Mouse (Mus musculus) limb, embryonic 14.5 days (tissue): ENCODE results near the gene Gdf11. TPM values are rescaled to one million over a fixed set of nuclear protein-coding genes. Genes with fewer than 3 reads are reported as not detected.

Source experiments
- ATAC-seq: fragments of 200-750 bp; cut with Nextera tagmentation; 2 replicates; pipeline ENCODE4 v1.8.0; 2017; ENCODE audit warnings: low read depth, moderate number of reproducible peaks, moderate TSS enrichment; ENCODE audit not compliant: low FRiP score
- DNase-seq: peaks from one replicate; pipeline ENCODE4 v3.0.0-alpha.2; 2015; ENCODE audit warnings: low spot score
- H3K27ac ChIP-seq: fragments of 300-500 bp; sonication (generic); replicated peaks from 2 replicates; pipeline ENCODE4 v1.5.1; 2014; ENCODE audit warnings: low read depth, mild to moderate bottlenecking, low read length, moderate library complexity, mixed read lengths
- H3K27me3 ChIP-seq: fragments of 300-500 bp; sonication (generic); 2 replicates; pipeline ENCODE4 v1.6.1; 2014; ENCODE audit warnings: low read length, mixed read lengths; ENCODE audit not compliant: control insufficient read depth, insufficient read depth
- H3K36me3 ChIP-seq: fragments of 300-500 bp; sonication (generic); 2 replicates; pipeline ENCODE4 v1.6.1; 2014; ENCODE audit warnings: mild to moderate bottlenecking, low read length, moderate library complexity, mixed read lengths; ENCODE audit not compliant: control insufficient read depth, insufficient read depth
- H3K4me1 ChIP-seq: fragments of 300-500 bp; sonication (generic); 2 replicates; pipeline ENCODE4 v1.6.1; 2014; ENCODE audit warnings: antibody characterized with exemption, low read length, mixed read lengths; ENCODE audit not compliant: control insufficient read depth, insufficient read depth
- H3K4me2 ChIP-seq: fragments of 300-500 bp; sonication (generic); replicated peaks from 2 replicates; pipeline ENCODE4 v1.6.1; 2014; ENCODE audit warnings: low read depth, mild to moderate bottlenecking, low read length, moderate library complexity; ENCODE audit not compliant: severe bottlenecking
- H3K4me3 ChIP-seq: fragments of 300-500 bp; sonication (generic); replicated peaks from 2 replicates; pipeline ENCODE4 v1.5.1; 2014; ENCODE audit warnings: low read length
- H3K9ac ChIP-seq: fragments of 300-500 bp; sonication (generic); 2 replicates; pipeline ENCODE4 v1.6.1; 2014; ENCODE audit warnings: mild to moderate bottlenecking, low read depth, low read length, moderate library complexity; ENCODE audit not compliant: severe bottlenecking
- H3K9me3 ChIP-seq: fragments of 300-500 bp; sonication (generic); 2 replicates; pipeline ENCODE4 v1.6.1; 2016; ENCODE audit warnings: low read length; ENCODE audit not compliant: control insufficient read depth
- POLR2A ChIP-seq: fragments of 200-500 bp; IDR thresholded peaks from 2 replicates; pipeline ENCODE4 v1.8.0; 2012; ENCODE audit warnings: inconsistent platforms, mild to moderate bottlenecking, moderate library complexity, borderline replicate concordance; ENCODE audit not compliant: insufficient read depth, insufficient read length; ENCODE audit errors: extremely low read depth
- WGBS: fragments of 180-500 bp; shearing (Covaris S2); extraction: QIAGEN DNeasy Blood & Tissue Kit; methylation state at CpG from one replicate; pipeline ENCODE4 v1.1.7; 2014; 5-methylcytosine and 5-hydroxymethylcytosine counted together
- polyA plus RNA-seq, 2 experiments: library from polyadenylated mRNA; depleted of rRNA in 1 of 2; stranded (reverse) in 1 of 2; unstranded in 1 of 2; fragments of >200 nt; fragmentation: Nextera tagmentation in 1 of 2; extraction: Ambion mirVana in 1 of 2; gene quantifications; 2 replicates each; pipeline versions ENCODE4 v1.2.1 to v1.2.3; 2012 to 2014

Gdf11 gene
- polyA plus RNA-seq, 2 experiments = 6.3 to 10.8 TPM

- H3K9ac ChIP-seq = no peak overlapping the region
- no peak for ATAC-seq
- H3K4me3 ChIP-seq = no peak overlapping the region
These were observed 21.3 kb upstream of the Gdf11 start for GRCm38 (mm10) chr10:128912791-128913190.

GRCm38 (mm10) chr10:128912268-128912667 lies 20.8 kb upstream of the Gdf11 start:
- no peak overlapping the region for H3K27ac ChIP-seq
- H3K4me1 ChIP-seq = peaks cover 24% of the 10 kb centered on the region
- H3K27me3 ChIP-seq = no peaks in the 10 kb centered on the region
- H3K9me3 ChIP-seq = no peaks in the 10 kb centered on the region
- no peak overlapping the region for H3K4me3 ChIP-seq
- no peak for TF ChIP-seq POLR2A
- H3K4me2 ChIP-seq = no peak overlapping the region
- no peak for ATAC-seq
- H3K9ac ChIP-seq = no peak overlapping the region
- DNase-seq = no peak
- 96% methylated on average over 4 of the region's 4 CpGs for WGBS
- peaks cover 55% of the 10 kb centered on the region for H3K36me3 ChIP-seq

More at GRCm38 (mm10) chr10:128912791-128913190, 21.3 kb upstream of the Gdf11 start:
- no peak for TF ChIP-seq POLR2A
- peaks cover 60% of the 10 kb centered on the region for H3K36me3 ChIP-seq
- H3K9me3 ChIP-seq = no peaks in the 10 kb centered on the region
- 0 out of 2 replicates have a peak overlapping the region, but pooled peaks have one; percentile 34 for H3K27ac ChIP-seq
- peaks cover 24% of the 10 kb centered on the region for H3K4me1 ChIP-seq
- no peak overlapping the region for H3K4me2 ChIP-seq
- 86% methylated on average over 4 of the region's 4 CpGs for WGBS
- no peak for DNase-seq
- no peaks in the 10 kb centered on the region for H3K27me3 ChIP-seq

GRCm38 (mm10) chr10:128911430-128911829 lies 19.9 kb upstream of the Gdf11 start:
- DNase-seq = no peak
- 84% methylated on average over 6 of the region's 6 CpGs for WGBS
- TF ChIP-seq POLR2A = no peak
- ATAC-seq = no peak
- peak overlapping the region; percentile 91 for H3K4me3 ChIP-seq
- H3K9me3 ChIP-seq = no peaks in the 10 kb centered on the region
- 0 out of 2 replicates have a peak overlapping the region, but pooled peaks have one; percentile 97 for H3K9ac ChIP-seq
- no peak overlapping the region for H3K27ac ChIP-seq
- peaks cover 24% of the 10 kb centered on the region for H3K4me1 ChIP-seq
- H3K4me2 ChIP-seq = peak overlapping the region; percentile 72
- peaks cover 47% of the 10 kb centered on the region for H3K36me3 ChIP-seq
- H3K27me3 ChIP-seq = no peaks in the 10 kb centered on the region

GRCm38 (mm10) chr10:128910066-128910841 lies 18.7 kb upstream of the Gdf11 start:
- no peaks in the 10 kb centered on the region for H3K27me3 ChIP-seq
- H3K27ac ChIP-seq = peak overlapping the region; percentile 96
- WGBS = under 1% methylated on average over 42 of the region's 66 CpGs
- peaks cover 24% of the 10 kb centered on the region for H3K4me1 ChIP-seq
- TF ChIP-seq POLR2A = no peak
- H3K9ac ChIP-seq = peak overlapping the region; percentile 97
- ATAC-seq (peak; percentile 35), DNase-seq (peak; percentile 77)
- H3K36me3 ChIP-seq = peaks cover 38% of the 10 kb centered on the region
- H3K9me3 ChIP-seq = no peaks in the 10 kb centered on the region
- H3K4me3 ChIP-seq = peak overlapping the region; percentile 91
- H3K4me2 ChIP-seq = peak overlapping the region; percentile 72

- H3K4me3 ChIP-seq = peak overlapping the region; percentile 91
- WGBS = under 1% methylated on average over 35 of the region's 41 CpGs
- H3K4me1 ChIP-seq = peaks cover 24% of the 10 kb centered on the region
- no peaks in the 10 kb centered on the region for H3K9me3 ChIP-seq
- 0 out of 2 replicates have a peak, but pooled peaks have one; percentile 60 for TF ChIP-seq POLR2A
- no peaks in the 10 kb centered on the region for H3K27me3 ChIP-seq
- peak overlapping the region; percentile 72 for H3K4me2 ChIP-seq
- peak overlapping the region; percentile 97 for H3K9ac ChIP-seq
- peaks cover 32% of the 10 kb centered on the region for H3K36me3 ChIP-seq
- ATAC-seq = peak; percentile 87
- H3K27ac ChIP-seq = peak overlapping the region; percentile 96
- DNase-seq = peak; percentile 86
These were observed 18.1 kb upstream of the Gdf11 start for GRCm38 (mm10) chr10:128909567-128910028.
